ENCODE assay signal across 18 mouse cellular contexts in the genomic region with DNA sequence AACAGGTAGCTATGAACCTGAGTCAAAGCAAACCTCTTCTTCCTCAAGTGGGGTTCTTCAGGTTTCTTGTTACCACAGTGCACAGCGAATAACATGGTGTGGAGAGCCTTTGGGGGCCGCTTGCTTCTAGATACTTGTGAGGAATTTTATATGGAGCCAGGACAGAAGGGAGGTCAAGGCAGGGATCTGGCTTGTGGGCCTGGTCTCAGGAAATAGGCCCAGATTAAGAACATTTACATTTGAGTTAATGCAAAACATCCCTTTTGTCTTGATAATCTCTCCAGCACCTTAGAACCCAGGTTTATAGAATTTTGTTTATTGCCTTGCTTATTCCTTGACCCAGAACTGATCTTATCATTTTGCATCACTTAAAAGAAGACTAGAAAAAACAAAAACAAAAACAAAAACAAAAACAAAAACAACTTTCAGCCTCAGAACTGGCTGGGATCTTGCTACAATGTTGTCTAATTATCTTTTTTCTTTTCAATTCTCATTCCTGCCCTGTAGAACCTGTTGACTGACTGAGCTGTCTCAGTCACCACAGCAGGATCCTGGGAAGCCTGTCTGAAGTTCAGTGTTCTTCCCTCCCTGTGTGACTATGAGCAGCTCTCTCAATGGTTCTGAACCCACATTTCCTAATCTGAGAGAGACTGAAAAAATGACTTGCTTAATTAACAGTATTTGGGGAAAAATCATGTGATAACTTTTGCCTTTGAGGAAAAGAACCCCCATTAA.
"Had no signal": no experiment of that assay in that cellular context is flagged by ENCODE, and none has a peak within 500 bp of the region (broad histone marks: within the 10 kb centered on the region; RNA-seq: fewer than 3 reads in every experiment).

No protein-coding gene starts in this region.

- H3K27ac ChIP-seq: midbrain, embryonic 10.5 days; midbrain, embryonic 12.5 days; neural tube, embryonic 13.5 days; neural tube, embryonic 15.5 days had no signal

- H3K36me3 ChIP-seq: midbrain, embryonic 10.5 days; midbrain, embryonic 12.5 days; neural tube, embryonic 13.5 days; neural tube, embryonic 15.5 days had no signal

- H3K27me3 ChIP-seq: midbrain, embryonic 12.5 days; neural tube, embryonic 13.5 days; neural tube, embryonic 15.5 days had no signal

- H3K4me1 ChIP-seq: midbrain, embryonic 10.5 days; midbrain, embryonic 12.5 days; neural tube, embryonic 13.5 days; neural tube, embryonic 15.5 days had no signal

- H3K9ac ChIP-seq: lung, embryonic 14.5 days; midbrain, embryonic 12.5 days; neural tube, embryonic 13.5 days; neural tube, embryonic 15.5 days had no signal

- H3K4me3 ChIP-seq: midbrain, embryonic 10.5 days; midbrain, embryonic 12.5 days; myocyte; neural tube, embryonic 13.5 days; neural tube, embryonic 15.5 days had no signal

- DNase-seq: lung, adult 18-20 months; lung, embryonic 14.5 days; lung, postnatal 10 days; lung, postnatal 4 days; midbrain, embryonic 14.5 days; retina, postnatal 1 day; right cerebral cortex, adult 18-20 months; right cerebral cortex, postnatal 25 days; right cerebral cortex, postnatal 4 days; spleen, adult 18-20 months; thymus, adult 2 months; thymus, postnatal 25 days; thymus, postnatal 4 days had no signal
